Mouse (Mus musculus): ENCODE data around the gene 1700037C18Rik.

DNA sequence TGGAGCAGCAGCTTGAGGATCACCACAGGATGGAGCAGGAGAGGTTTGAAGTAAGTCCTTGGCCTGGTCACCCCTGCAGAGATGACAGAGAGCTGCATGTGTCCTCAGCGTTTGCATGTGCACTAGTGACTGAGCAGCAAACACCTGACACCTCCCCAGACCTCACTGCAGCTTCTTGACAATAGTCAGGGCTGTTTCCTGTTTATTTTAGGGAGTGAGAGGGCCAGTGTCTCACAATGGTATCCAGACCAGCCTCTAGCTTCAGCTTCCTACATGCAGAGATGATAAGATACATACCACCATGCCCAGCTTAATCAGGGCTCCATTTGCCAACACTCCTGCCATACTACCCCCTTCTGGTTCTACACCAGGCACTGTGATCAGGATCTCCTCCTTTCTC, 20.1 kb upstream of the 1700037C18Rik start:
- TF ChIP-seq POLR2A (IDR thresholded peaks at IDR 0.05; ENCODE audit: control insufficient read depth, extremely low read depth, insufficient read depth, low read length, poor library complexity) (no peak), CTCF (IDR thresholded peaks at IDR 0.05; ENCODE audit: borderline replicate concordance, control insufficient read depth, extremely low read depth, insufficient read depth, low read length, poor library complexity) (no peak)
